Mouse (Mus musculus) brain, embryonic 14.5 days (tissue): ENCODE measurements around the gene Depdc1a. TPM values are rescaled to one million over a fixed set of nuclear protein-coding genes. Genes with fewer than 3 reads are reported as not detected.

Source experiments
- DNase-seq: peaks from one replicate; pipeline ENCODE4 v3.0.0-alpha.2; 2011; ENCODE audit warnings: low read depth
- CTCF ChIP-seq: fragments of 200-500 bp; IDR thresholded peaks from 2 replicates; pipeline ENCODE4 v1.5.1; 2012; ENCODE audit warnings: inconsistent platforms, mild to moderate bottlenecking, moderate library complexity, borderline replicate concordance; ENCODE audit not compliant: insufficient read depth, insufficient read length; ENCODE audit errors: extremely low read depth
- POLR2A ChIP-seq: fragments of 200-500 bp; IDR thresholded peaks from 2 replicates; pipeline ENCODE4 v1.6.1; 2012; ENCODE audit warnings: mild to moderate bottlenecking, inconsistent platforms, borderline replicate concordance; ENCODE audit not compliant: poor library complexity, insufficient read depth, insufficient read length, severe bottlenecking; ENCODE audit errors: extremely low read depth
- polyA plus RNA-seq: library from polyadenylated mRNA; depleted of rRNA; stranded (reverse); fragments of >200 nt; gene quantifications from 2 replicates; pipeline ENCODE4 v1.2.3, GENCODE M21; 2012; rRNA removed

Gene Depdc1a
- polyA plus RNA-seq, result 4.7 and 8.0 TPM in 2 replicates

DNA sequence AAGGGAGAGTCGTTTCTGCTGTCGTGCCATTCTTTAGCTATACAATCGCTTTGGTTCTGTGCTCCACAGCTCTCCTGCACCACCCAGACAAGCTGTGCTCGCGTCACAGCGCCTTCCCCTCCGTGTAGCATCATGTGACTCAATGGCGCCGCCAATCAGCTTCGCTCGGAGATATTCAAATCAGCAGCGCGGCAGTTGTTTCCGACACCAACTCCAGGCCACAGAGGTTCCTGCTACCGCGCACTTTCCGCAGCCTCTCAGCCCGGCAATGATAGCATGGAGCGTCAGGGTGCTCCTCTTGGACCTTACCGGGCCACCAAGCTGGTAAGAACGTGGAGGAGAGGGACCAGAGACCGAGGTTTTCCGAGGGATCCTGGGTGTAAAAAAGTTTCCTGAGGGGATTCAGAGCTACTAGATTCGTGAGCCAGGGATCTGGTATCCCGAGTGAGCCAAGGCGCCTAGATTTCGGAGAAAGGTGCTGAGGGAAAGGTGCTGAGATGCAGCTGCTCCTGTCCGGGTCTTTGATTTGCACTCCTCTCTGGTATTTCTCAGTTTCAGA lies at the start of gene Depdc1a:
Gene Depdc1a (plus strand): TSS at position 191 of the 559 bp plus-strand sequence.
- DNase-seq, result peak; percentile 98

DNA sequence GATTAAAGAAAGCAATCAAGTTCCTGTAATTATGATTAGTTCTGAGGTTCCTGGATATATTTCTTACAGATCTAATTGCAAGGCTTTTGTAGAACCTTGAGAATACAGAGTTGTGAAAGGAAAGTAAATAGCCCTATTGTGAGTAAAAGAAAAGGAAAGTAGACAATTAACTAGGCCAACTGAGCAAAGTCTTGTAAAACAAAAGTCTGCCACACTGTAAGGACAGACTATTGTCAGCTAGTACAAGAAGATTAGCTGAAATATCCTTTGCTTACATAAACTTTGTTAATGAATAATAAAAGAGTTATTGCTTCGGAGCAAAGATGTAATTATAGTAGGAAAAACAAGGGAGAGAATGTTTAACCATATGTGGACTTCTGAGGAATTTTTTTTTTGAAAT lies 25.2 kb upstream of the Depdc1a start:
- TF ChIP-seq CTCF (no peak), POLR2A (no peak)
- no peak for DNase-seq

More for the DNA sequence above, at the start of gene Depdc1a:
- TF ChIP-seq CTCF (no peak), POLR2A (peak; percentile 35; the same call in 1 of the 2 replicates)

- DNase-seq, result no peak
- TF ChIP-seq CTCF, result no peak
- TF ChIP-seq POLR2A, result no peak
Observed at GRCm38 (mm10) chr3:159475465-159475864, 19.8 kb upstream of the Depdc1a start.

GRCm38 (mm10) chr3:159477250-159477962 lies 17.8 kb upstream of the Depdc1a start:
- no peak for DNase-seq
- TF ChIP-seq CTCF (no peak), POLR2A (no peak)

- peak; percentile 1 for DNase-seq
Observed at GRCm38 (mm10) chr3:159494709-159495108, 524 bp upstream of the Depdc1a start.

- DNase-seq, result no peak
- TF ChIP-seq CTCF (no peak), POLR2A (no peak)
Observed at GRCm38 (mm10) chr3:159508899-159509298, 13.7 kb downstream of the Depdc1a start.

GRCm38 (mm10) chr3:159528563-159528962 lies 33.3 kb downstream of the Depdc1a start:
- TF ChIP-seq POLR2A (no peak), CTCF (no peak)

GRCm38 (mm10) chr3:159548303-159548702 lies 53.1 kb downstream of the Depdc1a start:
- no peak for TF ChIP-seq POLR2A
- 0 out of 2 replicates have a peak, but pooled peaks have one; percentile 9 for TF ChIP-seq CTCF
- DNase-seq, result peak; percentile 80

More at GRCm38 (mm10) chr3:159528563-159528962, 33.3 kb downstream of the Depdc1a start:
- DNase-seq, result no peak

DNA sequence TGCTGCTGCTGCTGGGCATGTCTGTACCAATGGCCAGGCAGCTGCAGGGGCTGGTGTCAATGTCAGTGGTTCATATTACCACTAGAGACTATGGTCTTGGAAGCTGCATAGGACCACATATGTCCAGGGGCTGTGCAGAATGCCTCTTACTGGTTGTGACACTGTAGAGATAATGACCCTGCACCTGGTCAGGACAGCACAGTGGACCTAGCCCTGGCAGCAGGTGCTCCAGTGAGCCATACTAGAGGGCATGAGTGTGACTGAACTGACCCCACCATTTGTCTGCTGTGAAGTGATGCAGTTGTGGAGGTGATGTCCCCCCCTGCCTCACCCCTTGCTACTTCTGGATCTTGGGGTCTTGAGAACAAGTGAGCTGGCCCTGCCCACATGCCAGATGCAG lies 55.0 kb downstream of the Depdc1a start:
- DNase-seq, result no peak
- TF ChIP-seq CTCF (no peak), POLR2A (no peak)

Other genes with a start within 250 kb of the Depdc1a start
- gene Rpe65, start 103.7 kb downstream of the Depdc1a start, polyA plus RNA-seq, result not detected in 2 replicates